Mouse (Mus musculus) kidney, adult 2 months (tissue): ENCODE measurements at regions not wholly inside any gene's neighbourhood (a gene's known extent, or its start where the extent isn't known, plus 50 kb on each side); places are given as distances from the start of the nearest gene placed in this dataset.

Source experiments
- CTCF ChIP-seq: fragments of 200-500 bp; conservative IDR thresholded peaks from 2 replicates; pipeline ENCODE4 v1.5.1; 2011; ENCODE audit warnings: low read depth, mild to moderate bottlenecking, control low read depth, low read length, moderate library complexity, mixed read lengths; ENCODE audit not compliant: insufficient read depth, insufficient read length
- POLR2A ChIP-seq: fragments of 200-500 bp; IDR thresholded peaks from one replicate; pipeline ENCODE4 v1.6.1; 2011; ENCODE audit warnings: low read depth, low read length, control low read depth

- TF ChIP-seq POLR2A (no peak), CTCF (no peak)
Observed at GRCm38 (mm10) chr1:59430234-59430633, 52.0 kb upstream of the Fzd7 start.
